In the genomic region with DNA sequence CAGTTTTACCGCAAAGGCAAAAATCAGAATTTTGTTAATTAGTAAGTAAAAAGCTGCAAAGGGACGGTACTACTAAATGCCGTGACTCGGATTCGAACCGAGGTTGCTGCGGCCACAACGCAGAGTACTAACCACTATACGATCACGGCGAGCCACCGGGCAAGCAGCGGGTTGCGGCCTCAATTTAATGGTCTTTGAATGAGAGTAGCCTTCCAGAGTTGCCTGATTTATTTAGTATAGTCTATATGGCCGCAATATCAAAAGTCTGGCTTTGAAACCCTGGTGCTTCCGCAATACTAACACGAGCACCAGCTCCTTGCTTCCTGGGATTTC, we compare ENCODE assay signal across 8 mouse cellular contexts. TPM values are rescaled to one million over a fixed set of nuclear protein-coding genes. Genes with fewer than 3 reads are reported as not detected.
DNase-seq lines count a peak whose midpoint lies in the region; ATAC-seq and TF ChIP-seq lines count a peak whose summit lies in the region.

No protein-coding gene starts in this region.

- TF ChIP-seq EP300 in stomach, postnatal 0 days (optimal IDR thresholded peaks at IDR 0.05), result no peak

- WGBS in forebrain, embryonic 11.5 days, result under 1% methylated on average over 17 of the region's 17 CpGs
- WGBS in heart, embryonic 16.5 days, result under 1% methylated on average over 17 of the region's 17 CpGs
- under 1% methylated on average over 17 of the region's 17 CpGs for whole genome bisulfite sequencing in liver, embryonic 16.5 days (ENCODE audit: insufficient replicate concordance)
- WGBS in neural tube, embryonic 12.5 days, result under 1% methylated on average over 17 of the region's 17 CpGs
- under 1% methylated on average over 17 of the region's 17 CpGs for WGBS in stomach, postnatal 0 days

- H3K27ac ChIP-seq in forebrain, embryonic 11.5 days (ENCODE audit: low read depth, low read length), result peak overlapping the region; percentile 71
- peak overlapping the region; percentile 97 for H3K27ac ChIP-seq in heart, embryonic 16.5 days (ENCODE audit: low read length)
- H3K27ac ChIP-seq in liver, embryonic 16.5 days (ENCODE audit: low read length), result peak overlapping the region; percentile 94
- H3K27ac ChIP-seq in neural tube, embryonic 12.5 days, result peak overlapping the region; percentile 62; the same call in 1 of the 2 replicates
- H3K27ac ChIP-seq in stomach, postnatal 0 days (replicated peaks), result peak overlapping the region; percentile 97

- DNase-seq in c-Kit-positive CD71-positive TER-119-negative erythroid progenitor cells, embryonic 14.5 days (ENCODE audit: low read depth), result peak; percentile 85
- peak; percentile 96 for DNase-seq in forebrain, embryonic 11.5 days (ENCODE audit: low spot score)
- peak; percentile 95 to 96 for DNase-seq in kidney, postnatal 4 days
- peak; percentile 93 for DNase-seq in stomach, postnatal 0 days (ENCODE audit: low spot score)

- H3K4me1 ChIP-seq in E14TG2a.4 (replicated peaks; ENCODE audit: low read depth, low read length), result peaks cover 54% of the 10 kb centered on the region
- peaks cover 4% of the 10 kb centered on the region for H3K4me1 ChIP-seq in forebrain, embryonic 11.5 days (replicated peaks; ENCODE audit: control insufficient read depth, insufficient read depth, low read length)
- peaks cover 13% of the 10 kb centered on the region for H3K4me1 ChIP-seq in heart, embryonic 16.5 days (ENCODE audit: control insufficient read depth, insufficient read depth, low read length)
- H3K4me1 ChIP-seq in liver, embryonic 16.5 days (ENCODE audit: control insufficient read depth, low read depth, low read length), result peaks cover 12% of the 10 kb centered on the region
- H3K4me1 ChIP-seq in neural tube, embryonic 12.5 days, result peaks cover 3% of the 10 kb centered on the region; the same call in 1 of the 2 replicates
- no peaks in the 10 kb centered on the region for H3K4me1 ChIP-seq in stomach, postnatal 0 days (replicated peaks; ENCODE audit: control insufficient read depth, insufficient read depth)

- H3K36me3 ChIP-seq in E14TG2a.4 (ENCODE audit: insufficient read depth, low read length), result no peaks in the 10 kb centered on the region
- H3K36me3 ChIP-seq in forebrain, embryonic 11.5 days (ENCODE audit: control insufficient read depth, insufficient read depth, low read length), result no peaks in the 10 kb centered on the region
- H3K36me3 ChIP-seq in heart, embryonic 16.5 days (ENCODE audit: control insufficient read depth, insufficient read depth), result no peaks in the 10 kb centered on the region
- no peaks in the 10 kb centered on the region for H3K36me3 ChIP-seq in liver, embryonic 16.5 days (ENCODE audit: control insufficient read depth, insufficient read depth)
- no peaks in the 10 kb centered on the region for H3K36me3 ChIP-seq in neural tube, embryonic 12.5 days
- H3K36me3 ChIP-seq in stomach, postnatal 0 days (ENCODE audit: control insufficient read depth, insufficient read depth, low read length), result no peaks in the 10 kb centered on the region

- TF ChIP-seq CTCF in E14TG2a.4 (conservative IDR thresholded peaks at IDR 0.05; ENCODE audit: low read length), result no peak
- no peak for TF ChIP-seq CTCF in stomach, postnatal 0 days (IDR thresholded peaks at IDR 0.05; ENCODE audit: low read depth)

- peak overlapping the region; percentile 69 for H3K9ac ChIP-seq in forebrain, embryonic 11.5 days (ENCODE audit: low read length)
- H3K9ac ChIP-seq in heart, embryonic 16.5 days (ENCODE audit: low read length), result peak overlapping the region; percentile 91
- peak overlapping the region; percentile 81 for H3K9ac ChIP-seq in liver, embryonic 16.5 days (ENCODE audit: low read depth, low read length)
- H3K9ac ChIP-seq in neural tube, embryonic 12.5 days, result peak overlapping the region; percentile 68
- peak overlapping the region; percentile 80 for H3K9ac ChIP-seq in stomach, postnatal 0 days (ENCODE audit: low read length)

- H3K4me3 ChIP-seq in E14TG2a.4 (replicated peaks; ENCODE audit: low read length), result peak overlapping the region; percentile 94
- peak overlapping the region; percentile 66 for H3K4me3 ChIP-seq in forebrain, embryonic 11.5 days (ENCODE audit: low read depth, low read length)
- H3K4me3 ChIP-seq in heart, embryonic 16.5 days (ENCODE audit: low read length), result peak overlapping the region; percentile 88
- H3K4me3 ChIP-seq in liver, embryonic 16.5 days (ENCODE audit: low read depth, low read length), result peak overlapping the region; percentile 75
- peak overlapping the region; percentile 68 for H3K4me3 ChIP-seq in neural tube, embryonic 12.5 days
- peak overlapping the region; percentile 74 for H3K4me3 ChIP-seq in stomach, postnatal 0 days (ENCODE audit: low read depth, low read length)

- H3K27me3 ChIP-seq in E14TG2a.4 (ENCODE audit: insufficient read depth, low read length), result no peaks in the 10 kb centered on the region
- no peaks in the 10 kb centered on the region for H3K27me3 ChIP-seq in forebrain, embryonic 11.5 days (ENCODE audit: control insufficient read depth, insufficient read depth, low read length)
- H3K27me3 ChIP-seq in heart, embryonic 16.5 days (ENCODE audit: control insufficient read depth, insufficient read depth, low read length), result no peaks in the 10 kb centered on the region
- H3K27me3 ChIP-seq in liver, embryonic 16.5 days (ENCODE audit: control insufficient read depth, insufficient read depth, low read depth, low read length), result no peaks in the 10 kb centered on the region
- no peaks in the 10 kb centered on the region for H3K27me3 ChIP-seq in neural tube, embryonic 12.5 days (replicated peaks)
- no peaks in the 10 kb centered on the region for H3K27me3 ChIP-seq in stomach, postnatal 0 days (ENCODE audit: control insufficient read depth, insufficient read depth, low read length)

- peak overlapping the region; percentile 64 for H3K4me2 ChIP-seq in forebrain, embryonic 11.5 days (ENCODE audit: low read depth, low read length, severe bottlenecking)
- peak overlapping the region; percentile 68 for H3K4me2 ChIP-seq in heart, embryonic 16.5 days (ENCODE audit: low read depth, low read length)
- H3K4me2 ChIP-seq in liver, embryonic 16.5 days (ENCODE audit: low read depth, low read length), result peak overlapping the region; percentile 96
- peak overlapping the region; percentile 91 for H3K4me2 ChIP-seq in neural tube, embryonic 12.5 days (replicated peaks)
- H3K4me2 ChIP-seq in stomach, postnatal 0 days (replicated peaks; ENCODE audit: low read depth), result peak overlapping the region; percentile 62

- ATAC-seq in forebrain, embryonic 11.5 days (replicated peaks; ENCODE audit: low FRiP score), result peak; percentile 72
- peak; percentile 79 for ATAC-seq in heart, embryonic 16.5 days (replicated peaks; ENCODE audit: extremely low read depth, insufficient read depth, low FRiP score)
- ATAC-seq in liver, embryonic 16.5 days (ENCODE audit: low read depth), result peak; percentile 74
- ATAC-seq in neural tube, embryonic 12.5 days (ENCODE audit: low FRiP score, low read depth), result peak; percentile 81
- ATAC-seq in stomach, postnatal 0 days (ENCODE audit: low FRiP score, low TSS enrichment), result peak; percentile 81

- H3K9me3 ChIP-seq in E14TG2a.4 (ENCODE audit: low read length), result no peaks in the 10 kb centered on the region
- H3K9me3 ChIP-seq in forebrain, embryonic 11.5 days (ENCODE audit: control insufficient read depth, low read length), result no peaks in the 10 kb centered on the region
- no peaks in the 10 kb centered on the region for H3K9me3 ChIP-seq in heart, embryonic 16.5 days (replicated peaks; ENCODE audit: control insufficient read depth, low read length)
- no peaks in the 10 kb centered on the region for H3K9me3 ChIP-seq in liver, embryonic 16.5 days (replicated peaks; ENCODE audit: control insufficient read depth, low read length)
- H3K9me3 ChIP-seq in neural tube, embryonic 12.5 days, result no peaks in the 10 kb centered on the region
- H3K9me3 ChIP-seq in stomach, postnatal 0 days (ENCODE audit: control insufficient read depth, low read length), result no peaks in the 10 kb centered on the region

RNA-seq across cellular contexts. Expression of a gene that starts 24.7 kb away (rescaled TPM):
- 0.69 and 0.77 TPM in 2 replicates for polyA plus RNA-seq in forebrain, embryonic 11.5 days (2014; fragmentation: Nextera tagmentation; extraction: Ambion mirVana)
- 8.5 and 10.9 TPM in 2 replicates for polyA plus RNA-seq in heart, embryonic 16.5 days (2015; fragmentation: Nextera tagmentation; extraction: Ambion mirVana)
- polyA plus RNA-seq in liver, embryonic 16.5 days (2015; fragmentation: Nextera tagmentation; extraction: Ambion mirVana), result 9.2 and 12.0 TPM in 2 replicates
- 1.9 and 2.7 TPM in 2 replicates for polyA plus RNA-seq in neural tube, embryonic 12.5 days (2016; fragmentation: Nextera tagmentation; extraction: Ambion mirVana)
- polyA plus RNA-seq in stomach, postnatal 0 days (2015; fragmentation: Nextera tagmentation; extraction: Ambion mirVana), result 0.10 and 0.28 TPM in 2 replicates

RNA-seq across cellular contexts. Expression of a gene that starts 48.1 kb away (rescaled TPM):
- not detected in 2 replicates for polyA plus RNA-seq in forebrain, embryonic 11.5 days (2014; fragmentation: Nextera tagmentation; extraction: Ambion mirVana)
- 1.3 and 1.5 TPM in 2 replicates for polyA plus RNA-seq in heart, embryonic 16.5 days (2015; fragmentation: Nextera tagmentation; extraction: Ambion mirVana)
- not detected in 2 replicates for polyA plus RNA-seq in liver, embryonic 16.5 days (2015; fragmentation: Nextera tagmentation; extraction: Ambion mirVana)
- polyA plus RNA-seq in neural tube, embryonic 12.5 days (2016; fragmentation: Nextera tagmentation; extraction: Ambion mirVana), result not detected in 2 replicates
- polyA plus RNA-seq in stomach, postnatal 0 days (2015; fragmentation: Nextera tagmentation; extraction: Ambion mirVana), result 0.18 and 0.36 TPM in 2 replicates

RNA-seq across cellular contexts. Expression of a gene that starts 57.5 kb away (rescaled TPM):
- 45.5 and 46.3 TPM in 2 replicates for polyA plus RNA-seq in forebrain, embryonic 11.5 days (2014; fragmentation: Nextera tagmentation; extraction: Ambion mirVana)
- 209 and 226 TPM in 2 replicates for polyA plus RNA-seq in heart, embryonic 16.5 days (2015; fragmentation: Nextera tagmentation; extraction: Ambion mirVana)
- polyA plus RNA-seq in liver, embryonic 16.5 days (2015; fragmentation: Nextera tagmentation; extraction: Ambion mirVana), result 49.3 and 51.2 TPM in 2 replicates
- polyA plus RNA-seq in neural tube, embryonic 12.5 days (2016; fragmentation: Nextera tagmentation; extraction: Ambion mirVana), result 51.4 and 57.5 TPM in 2 replicates
- 273 and 276 TPM in 2 replicates for polyA plus RNA-seq in stomach, postnatal 0 days (2015; fragmentation: Nextera tagmentation; extraction: Ambion mirVana)

Comparison
In these comparisons a context has a peak if more than half of its experiments do, and no peak if none do; other contexts are left out.
1. Peak in every context shown above with its lines: DNase-seq, ATAC-seq, H3K4me3 ChIP-seq and H3K27ac ChIP-seq.